Mouse (Mus musculus): ENCODE data around the gene Wiz. TPM values are rescaled to one million over a fixed set of nuclear protein-coding genes. Genes with fewer than 3 reads are reported as not detected.

The Wiz gene
- polyA plus RNA-seq, 2 experiments: 5.5 to 9.8 TPM

- no peak for TF ChIP-seq EP300 (IDR thresholded peaks at IDR 0.05; ENCODE audit: low read depth)
- Histone ChIP-seq H3K27ac (no peak overlapping the region), H3K4me2 (ENCODE audit: low read depth) (no peak overlapping the region), H3K27me3 (ENCODE audit: control insufficient read depth, insufficient read depth, low read length) (no peaks in the 10 kb centered on the region), H3K9me3 (ENCODE audit: control insufficient read depth, low read length) (no peaks in the 10 kb centered on the region), H3K4me1 (replicated peaks; ENCODE audit: control insufficient read depth in 2 of 2, insufficient read depth in 2 of 2, low read length in 1 of 2) (peaks cover 0 to 1% of the 10 kb centered on the region in 2 experiments; a peak in 1 of 4 replicates), H3K36me3 (replicated peaks; ENCODE audit: control insufficient read depth, insufficient read depth, low read depth) (peaks cover 57% of the 10 kb centered on the region), H3K9ac (replicated peaks) (no peak overlapping the region), H3K4me3 (ENCODE audit: insufficient read depth in 1 of 2, low read depth in 2 of 2, low read length in 2 of 2) (no peak overlapping the region)
- WGBS (ENCODE audit: insufficient replicate concordance): 88% methylated on average over 24 of the region's 24 CpGs
- no peak for ATAC-seq (ENCODE audit: insufficient read depth)
- DNase-seq (ENCODE audit: low read depth in 3 of 3, low spot score in 3 of 3): no peak
Observed at GRCm38 (mm10) chr17:32356766-32357760, 32.2 kb downstream of the Wiz start.

- no peak for DNase-seq (ENCODE audit: low read depth in 3 of 3, low spot score in 3 of 3)
Observed at GRCm38 (mm10) chr17:32356281-32356680, 33.0 kb downstream of the Wiz start.

GRCm38 (mm10) chr17:32355031-32355430 lies 34.2 kb downstream of the Wiz start:
- Histone ChIP-seq H3K4me1 (replicated peaks; ENCODE audit: control insufficient read depth in 2 of 2, insufficient read depth in 2 of 2, low read length in 1 of 2) (peaks cover 2 to 3% of the 10 kb centered on the region in 2 experiments; a peak in 1 of 4 replicates), H3K9ac (replicated peaks) (no peak overlapping the region), H3K36me3 (replicated peaks; ENCODE audit: control insufficient read depth, insufficient read depth, low read depth) (peaks cover 48% of the 10 kb centered on the region), H3K4me3 (ENCODE audit: insufficient read depth in 1 of 2, low read depth in 2 of 2, low read length in 2 of 2) (no peak overlapping the region), H3K4me2 (ENCODE audit: low read depth) (no peak overlapping the region), H3K27me3 (ENCODE audit: control insufficient read depth, insufficient read depth, low read length) (no peaks in the 10 kb centered on the region), H3K9me3 (ENCODE audit: control insufficient read depth, low read length) (no peaks in the 10 kb centered on the region), H3K27ac (no peak overlapping the region)
- WGBS (ENCODE audit: insufficient replicate concordance): 77% methylated on average over 6 of the region's 6 CpGs
- ATAC-seq (ENCODE audit: insufficient read depth) (no peak), DNase-seq (ENCODE audit: low read depth in 3 of 3, low spot score in 3 of 3) (no peak)
- TF ChIP-seq EP300 (IDR thresholded peaks at IDR 0.05; ENCODE audit: low read depth) (no peak), CTCF (IDR thresholded peaks at IDR 0.05; ENCODE audit: low read depth) (no peak)

More at GRCm38 (mm10) chr17:32356281-32356680, 33.0 kb downstream of the Wiz start:
- H3K4me1 ChIP-seq (replicated peaks; ENCODE audit: control insufficient read depth in 2 of 2, insufficient read depth in 2 of 2, low read length in 1 of 2): peaks cover under 1 to 2% of the 10 kb centered on the region in 2 experiments; a peak in 1 of 4 replicates
- peaks cover 50% of the 10 kb centered on the region for H3K36me3 ChIP-seq (replicated peaks; ENCODE audit: control insufficient read depth, insufficient read depth, low read depth)
- WGBS (ENCODE audit: insufficient replicate concordance): 83% methylated on average over 9 of the region's 9 CpGs
- TF ChIP-seq CTCF (IDR thresholded peaks at IDR 0.05; ENCODE audit: low read depth): no peak
- TF ChIP-seq EP300 (IDR thresholded peaks at IDR 0.05; ENCODE audit: low read depth): no peak
- H3K27ac ChIP-seq: no peak overlapping the region
- H3K27me3 ChIP-seq (ENCODE audit: control insufficient read depth, insufficient read depth, low read length): no peaks in the 10 kb centered on the region
- ATAC-seq (ENCODE audit: insufficient read depth): no peak
- H3K9me3 ChIP-seq (ENCODE audit: control insufficient read depth, low read length): no peaks in the 10 kb centered on the region
- no peak overlapping the region for H3K4me2 ChIP-seq (ENCODE audit: low read depth)
- no peak overlapping the region for H3K9ac ChIP-seq (replicated peaks)
- no peak overlapping the region for H3K4me3 ChIP-seq (ENCODE audit: insufficient read depth in 1 of 2, low read depth in 2 of 2, low read length in 2 of 2)

GRCm38 (mm10) chr17:32354211-32354610 lies 35.0 kb downstream of the Wiz start:
- DNase-seq (ENCODE audit: low read depth in 3 of 3, low spot score in 3 of 3): no peak
- Histone ChIP-seq H3K27me3 (ENCODE audit: control insufficient read depth, insufficient read depth, low read length) (no peaks in the 10 kb centered on the region), H3K4me3 (ENCODE audit: insufficient read depth in 1 of 2, low read depth in 2 of 2, low read length in 2 of 2) (no peak overlapping the region), H3K27ac (no peak overlapping the region), H3K4me1 (replicated peaks; ENCODE audit: control insufficient read depth in 2 of 2, insufficient read depth in 2 of 2, low read length in 1 of 2) (peaks cover 6% of the 10 kb centered on the region in 2 experiments), H3K36me3 (replicated peaks; ENCODE audit: control insufficient read depth, insufficient read depth, low read depth) (peaks cover 47% of the 10 kb centered on the region), H3K4me2 (ENCODE audit: low read depth) (no peak overlapping the region), H3K9me3 (ENCODE audit: control insufficient read depth, low read length) (no peaks in the 10 kb centered on the region), H3K9ac (replicated peaks) (no peak overlapping the region)
- WGBS (ENCODE audit: insufficient replicate concordance): 79% methylated on average over 5 of the region's 5 CpGs
- ATAC-seq (ENCODE audit: insufficient read depth): no peak
- TF ChIP-seq CTCF (IDR thresholded peaks at IDR 0.05; ENCODE audit: low read depth) (no peak), EP300 (IDR thresholded peaks at IDR 0.05; ENCODE audit: low read depth) (no peak)

GRCm38 (mm10) chr17:32353696-32354095 lies 35.5 kb downstream of the Wiz start:
- 82% methylated on average over 4 of the region's 4 CpGs for WGBS (ENCODE audit: insufficient replicate concordance)
- DNase-seq (ENCODE audit: low read depth in 3 of 3, low spot score in 3 of 3) (no peak), ATAC-seq (ENCODE audit: insufficient read depth) (no peak)
- Histone ChIP-seq H3K4me1 (replicated peaks; ENCODE audit: control insufficient read depth in 2 of 2, insufficient read depth in 2 of 2, low read length in 1 of 2) (peaks cover 10 to 11% of the 10 kb centered on the region in 2 experiments), H3K27me3 (ENCODE audit: control insufficient read depth, insufficient read depth, low read length) (no peaks in the 10 kb centered on the region), H3K36me3 (replicated peaks; ENCODE audit: control insufficient read depth, insufficient read depth, low read depth) (peaks cover 42% of the 10 kb centered on the region), H3K9ac (replicated peaks) (no peak overlapping the region), H3K4me2 (ENCODE audit: low read depth) (no peak overlapping the region), H3K27ac (no peak overlapping the region), H3K4me3 (ENCODE audit: insufficient read depth in 1 of 2, low read depth in 2 of 2, low read length in 2 of 2) (no peak overlapping the region), H3K9me3 (ENCODE audit: control insufficient read depth, low read length) (no peaks in the 10 kb centered on the region)
- TF ChIP-seq CTCF (IDR thresholded peaks at IDR 0.05; ENCODE audit: low read depth) (no peak), EP300 (IDR thresholded peaks at IDR 0.05; ENCODE audit: low read depth) (no peak)

Measured in liver, embryonic 14.5 days (tissue).